In genomic region chr17:36950981-36951947, GRCm38 (mm10) we compare ENCODE assay signal across 8 mouse cellular contexts. TPM values are rescaled to one million over a fixed set of nuclear protein-coding genes. Genes with fewer than 3 reads are reported as not detected.
DNase-seq lines count a peak whose midpoint lies in the region; ATAC-seq lines count a peak whose summit lies in the region.

Ppp1r11 (minus strand) TSS chr17:36951741.

- H3K4me3 ChIP-seq in hindbrain, embryonic 12.5 days = peak within 1 kb of the TSS; percentile 60

- peak; percentile 99 for DNase-seq in NIH3T3 (ENCODE audit: low read depth)
- DNase-seq in cerebellum, postnatal 10 days = peak; percentile 98 to 99
- DNase-seq in frontal cortex, postnatal 10 days (ENCODE audit: low spot score in 2 of 2) = peak; percentile 95
- peak; percentile 95 to 98 for DNase-seq in layer of hippocampus, postnatal 14 days (ENCODE audit: low spot score in 2 of 2)
- peak; percentile 96 for DNase-seq in lung, postnatal 14 days
- DNase-seq in retina, adult 2 months (ENCODE audit: low read depth, low spot score) = peak; percentile 99
- DNase-seq in thymus, postnatal 36 days = peak; percentile 92 to 95

- H3K36me3 ChIP-seq in hindbrain, embryonic 12.5 days = peaks cover 16% of the 10 kb centered on the region

- ATAC-seq in hindbrain, embryonic 12.5 days (ENCODE audit: low FRiP score) = peak; percentile 95

- 2% methylated on average over 36 of the region's 36 CpGs for WGBS in hindbrain, embryonic 12.5 days

- peak within 1 kb of the TSS; percentile 74 for H3K9ac ChIP-seq in hindbrain, embryonic 12.5 days

- peak within 1 kb of the TSS; percentile 88 for H3K27ac ChIP-seq in hindbrain, embryonic 12.5 days

- peaks cover 2% of the 10 kb centered on the region; the same call in 1 of the 2 replicates for H3K27me3 ChIP-seq in hindbrain, embryonic 12.5 days

- no peaks in the 10 kb centered on the region for H3K9me3 ChIP-seq in hindbrain, embryonic 12.5 days (replicated peaks)

- peaks cover 14% of the 10 kb centered on the region for H3K4me1 ChIP-seq in hindbrain, embryonic 12.5 days

- peak within 1 kb of the TSS; percentile 74 for H3K4me2 ChIP-seq in hindbrain, embryonic 12.5 days (replicated peaks)

RNA-seq across cellular contexts. Expression of gene Ppp1r11, which starts in this region (rescaled TPM):
- 131 and 137 TPM in 2 replicates for polyA plus RNA-seq in hindbrain, embryonic 12.5 days (2016; fragmentation: Nextera tagmentation; extraction: Ambion mirVana)
- 10 to 100 TPM; 88.6 to 96.9 TPM for total RNA-seq in layer of hippocampus, postnatal 14 days (2021)

Comparison
In these comparisons a context has a peak if more than half of its experiments do, and no peak if none do; other contexts are left out.
1. Peak in every context shown above with its lines: DNase-seq, ATAC-seq, H3K4me3 ChIP-seq and H3K27ac ChIP-seq.